Mouse (Mus musculus) naive thymus-derived CD4-positive, alpha-beta T cell, adult 2 months (primary cell): ENCODE measurements at regions not wholly inside any gene's neighbourhood (a gene's known extent, or its start where the extent isn't known, plus 50 kb on each side); places are given as distances from the start of the nearest gene placed in this dataset.
A peak's percentile ranks its signal among the peaks of the same experiment; 100 is the strongest.

Experiments
- DNase-seq: peaks from one replicate; pipeline ENCODE4 v3.0.0-alpha.2; 2011; ENCODE audit warnings: low read depth

GRCm38 (mm10) chr4:124178401-124179018 lies 260.7 kb upstream of the 4930535I16Rik start:
- no peak for DNase-seq

DNA sequence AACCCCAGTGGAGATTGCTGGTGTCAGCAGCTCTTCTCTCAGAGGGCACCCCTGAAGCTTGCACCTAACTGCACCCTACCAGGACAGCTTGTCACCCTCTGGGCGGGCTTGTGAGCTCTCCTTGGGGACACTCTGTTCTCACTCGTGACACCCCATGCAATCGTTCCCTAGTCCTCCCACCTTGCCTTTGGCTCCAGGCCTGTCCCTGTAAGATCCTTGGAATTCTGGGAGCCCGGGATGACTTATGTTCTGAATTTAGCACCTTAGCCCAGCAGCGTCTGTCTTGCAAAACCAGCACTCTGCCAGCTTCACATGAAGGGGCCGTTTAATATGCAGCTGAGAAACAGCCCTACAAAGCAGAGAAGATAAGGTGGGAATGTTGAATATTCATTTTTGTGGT lies 257.7 kb upstream of the 4930535I16Rik start:
- DNase-seq: no peak

GRCm38 (mm10) chr4:124154627-124155026 lies 236.8 kb upstream of the 4930535I16Rik start:
- no peak for DNase-seq

DNA sequence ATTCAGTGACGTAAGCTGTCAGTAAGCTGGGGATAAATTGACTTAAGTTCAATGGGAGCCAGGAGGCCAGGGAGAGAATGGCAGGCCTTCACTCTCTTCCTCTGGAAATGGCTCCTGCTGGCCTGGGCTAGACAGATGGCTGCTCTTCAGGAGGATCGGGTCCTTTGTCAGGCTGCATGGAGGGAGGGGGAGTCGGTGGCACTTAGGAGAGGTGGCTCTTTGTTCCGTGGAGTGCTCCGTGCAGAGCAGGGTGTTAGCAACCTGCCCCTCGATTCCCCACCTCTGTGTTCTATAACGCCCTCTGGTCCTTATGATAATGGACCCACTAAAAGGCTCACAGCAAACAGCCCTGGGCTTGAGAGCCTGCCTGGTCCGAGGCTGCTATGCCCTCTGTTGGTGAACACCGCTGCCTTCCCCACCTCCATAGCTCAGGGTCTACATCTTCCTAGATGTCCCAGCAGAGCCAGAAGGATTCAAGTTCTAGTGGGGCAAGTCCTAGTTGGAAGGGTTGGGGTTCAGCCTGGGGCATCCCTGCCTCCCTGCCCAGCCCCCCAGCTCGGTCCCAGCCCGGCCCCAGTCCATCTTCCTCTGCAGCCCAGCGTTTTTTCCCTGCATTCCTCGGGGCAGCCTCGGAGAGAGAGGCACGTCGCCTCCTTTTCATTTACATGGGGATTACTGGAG lies 232.1 kb upstream of the 4930535I16Rik start:
- DNase-seq: no peak

- DNase-seq: no peak
Measured at GRCm38 (mm10) chr4:124149037-124149436, 231.2 kb upstream of the 4930535I16Rik start.

- DNase-seq: no peak
Measured at GRCm38 (mm10) chr4:124147276-124147675, 229.5 kb upstream of the 4930535I16Rik start.

DNA sequence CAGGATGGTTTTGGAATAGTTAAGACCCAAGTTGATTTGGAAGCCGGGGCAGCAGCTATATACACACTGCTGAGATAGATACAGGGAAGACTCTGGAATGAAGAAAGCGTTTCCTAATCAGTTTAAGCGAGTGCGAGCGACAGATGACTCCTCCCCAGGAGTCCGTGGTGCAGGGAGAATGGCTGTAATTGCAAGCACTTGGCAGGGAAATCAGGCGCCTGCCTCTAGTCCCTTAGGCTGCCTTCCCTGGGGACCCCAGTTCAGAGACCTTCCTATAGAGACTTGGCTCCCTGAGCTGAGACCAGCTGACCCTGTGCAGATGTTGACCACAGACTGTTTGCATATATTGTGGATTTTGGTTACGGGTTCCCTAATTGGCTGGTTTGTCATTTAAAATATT lies 228.3 kb upstream of the 4930535I16Rik start:
- no peak for DNase-seq

DNA sequence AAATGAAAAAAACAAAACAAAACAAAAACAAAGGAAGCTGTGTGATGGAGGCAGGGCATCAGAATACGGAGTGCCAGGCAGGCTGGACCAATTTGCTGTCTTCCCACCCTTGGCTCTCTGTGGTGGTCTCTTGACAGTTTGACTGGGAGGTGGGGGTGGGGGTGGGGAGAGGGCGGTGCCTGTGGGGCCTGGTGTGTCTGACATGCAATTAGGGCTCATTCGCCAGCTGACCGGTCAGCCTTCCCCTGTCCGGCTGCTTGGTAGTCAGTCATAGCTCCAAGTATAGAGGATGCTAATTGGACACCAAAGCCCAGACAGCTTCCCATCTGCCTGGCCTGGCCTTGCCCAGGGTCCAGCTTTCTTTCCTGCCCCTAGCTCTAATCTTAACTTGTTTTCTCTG lies 225.8 kb upstream of the 4930535I16Rik start:
- DNase-seq: no peak

- DNase-seq: no peak
Measured at GRCm38 (mm10) chr4:124143226-124143625, 225.4 kb upstream of the 4930535I16Rik start.

DNA sequence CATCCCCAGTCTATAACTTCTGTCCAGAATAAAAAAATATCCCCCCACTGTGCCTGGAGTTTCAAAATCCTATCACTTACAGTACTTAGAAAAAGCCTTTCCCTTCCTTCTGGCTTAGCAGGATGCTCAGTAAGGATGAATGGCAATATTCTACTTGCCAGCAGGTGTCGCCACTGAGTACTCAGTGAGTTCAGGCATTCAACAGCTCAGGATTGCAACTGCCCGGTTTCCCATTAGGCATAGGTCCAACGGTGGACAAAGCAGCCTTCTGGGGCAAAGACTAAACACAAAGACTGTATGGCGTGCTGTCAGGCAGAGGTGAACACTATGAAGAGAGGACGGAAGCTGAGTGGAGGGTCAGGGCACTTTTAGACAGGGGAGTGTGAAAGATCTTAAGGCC lies 224.3 kb upstream of the 4930535I16Rik start:
- DNase-seq: peak; percentile 62

- no peak for DNase-seq
Measured at GRCm38 (mm10) chr4:124135165-124135470, 217.3 kb upstream of the 4930535I16Rik start.

DNA sequence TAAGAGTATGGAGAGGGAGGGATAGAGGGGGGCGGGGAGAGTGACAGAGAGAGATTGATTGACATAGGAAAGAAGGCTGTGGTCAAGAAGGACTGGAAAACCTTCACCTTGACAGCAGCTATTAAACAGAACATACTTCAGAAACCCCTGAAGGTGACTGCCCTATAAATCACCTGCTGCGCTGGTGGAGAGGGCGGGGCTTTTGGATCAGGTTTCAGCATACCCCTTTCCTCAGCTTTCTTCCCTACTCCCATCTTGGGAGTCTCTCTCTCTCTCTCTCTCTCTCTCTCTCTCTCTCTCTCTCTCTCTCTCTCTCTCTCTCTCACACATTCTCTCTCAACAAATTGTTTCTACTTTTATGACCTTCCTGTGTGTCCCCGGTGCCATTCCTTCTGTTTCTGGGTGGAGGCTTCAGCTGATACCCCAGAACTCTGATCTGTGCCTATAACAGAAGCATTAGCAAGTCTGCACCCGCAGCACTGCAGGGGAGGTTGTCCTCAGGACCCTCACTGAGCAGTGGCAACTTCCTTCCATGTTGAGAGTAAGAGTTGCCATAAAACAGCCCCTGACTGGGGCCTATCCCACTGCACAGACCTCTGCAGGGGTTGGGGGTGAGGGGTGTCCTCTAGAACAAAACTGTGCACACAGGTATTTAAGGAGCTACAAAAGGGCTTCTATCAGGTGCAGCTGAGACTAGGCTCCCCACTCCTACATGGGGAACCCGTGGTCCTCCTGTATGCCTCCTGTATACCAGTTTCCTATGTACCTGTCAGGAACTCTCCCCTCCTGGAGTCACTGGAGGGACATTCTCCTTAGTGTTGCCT lies 216.7 kb upstream of the 4930535I16Rik start:
- no peak for DNase-seq

- no peak for DNase-seq
Measured at GRCm38 (mm10) chr4:124130946-124131345, 213.1 kb upstream of the 4930535I16Rik start.

- DNase-seq: no peak
Measured at GRCm38 (mm10) chr4:124126258-124126657, 208.4 kb upstream of the 4930535I16Rik start.

GRCm38 (mm10) chr4:124120334-124120733 lies 202.5 kb upstream of the 4930535I16Rik start:
- no peak for DNase-seq

DNA sequence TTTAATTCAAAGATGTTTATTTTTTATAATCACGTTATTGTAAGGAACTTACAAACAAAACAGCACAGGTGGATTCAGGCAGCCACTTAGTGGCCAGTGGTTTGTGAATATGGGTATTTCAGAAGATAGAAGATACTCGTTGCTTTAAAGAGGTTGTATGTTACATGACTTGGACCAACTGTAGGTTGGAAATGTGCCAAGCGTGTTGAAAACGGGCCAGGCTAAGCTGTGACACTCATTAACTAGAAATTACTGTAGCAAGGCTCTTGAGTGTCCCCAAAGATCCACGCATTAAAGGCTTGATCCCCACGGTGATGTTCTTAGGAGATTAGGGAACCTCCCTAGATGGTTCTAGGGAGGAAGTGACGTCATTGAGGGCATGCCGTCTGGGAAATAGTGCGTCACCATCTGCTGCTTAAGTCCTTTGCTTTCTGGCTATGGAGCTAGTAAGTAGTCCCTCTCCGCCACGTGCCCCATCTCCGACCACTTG lies 196.1 kb upstream of the 4930535I16Rik start:
- no peak for DNase-seq

DNA sequence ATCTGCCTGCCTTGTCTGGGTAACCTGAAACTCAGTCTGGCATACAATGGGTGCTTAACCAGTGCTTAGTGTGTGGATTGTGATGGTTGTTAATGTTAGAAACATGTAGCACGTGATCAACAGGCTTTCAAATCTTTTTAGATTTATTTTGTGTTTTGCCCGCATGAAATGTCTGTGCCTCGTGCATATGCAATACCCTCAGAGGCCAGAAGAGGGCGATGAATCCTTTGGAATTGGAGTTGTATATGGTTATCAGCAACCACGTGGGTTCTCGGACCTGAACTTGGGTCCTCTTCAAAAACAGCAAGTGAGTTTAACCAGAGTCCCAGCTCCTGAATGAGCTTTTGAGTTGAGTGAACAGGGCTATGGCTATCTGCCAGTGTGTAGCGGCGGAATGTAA lies 192.9 kb upstream of the 4930535I16Rik start:
- DNase-seq: no peak

GRCm38 (mm10) chr4:124109371-124109770 lies 191.5 kb upstream of the 4930535I16Rik start:
- no peak for DNase-seq

- peak; percentile 25 for DNase-seq
Measured at GRCm38 (mm10) chr4:124102684-124103083, 184.9 kb upstream of the 4930535I16Rik start.

GRCm38 (mm10) chr4:124086801-124087200 lies 169.0 kb upstream of the 4930535I16Rik start:
- no peak for DNase-seq

- no peak for DNase-seq
Measured at GRCm38 (mm10) chr4:124086254-124086653, 168.4 kb upstream of the 4930535I16Rik start.

GRCm38 (mm10) chr4:124079603-124080002 lies 161.8 kb upstream of the 4930535I16Rik start:
- DNase-seq: no peak

- no peak for DNase-seq
Measured at GRCm38 (mm10) chr4:124075551-124075950, 157.7 kb upstream of the 4930535I16Rik start.
